Mouse (Mus musculus): ENCODE data around the gene Grhl3. TPM values are rescaled to one million over a fixed set of nuclear protein-coding genes. Genes with fewer than 3 reads are reported as not detected.
A peak's percentile ranks its signal among the peaks of the same experiment; 100 is the strongest.

Gene Grhl3
- polyA plus RNA-seq, 1 experiment = 0.69 TPM

DNA sequence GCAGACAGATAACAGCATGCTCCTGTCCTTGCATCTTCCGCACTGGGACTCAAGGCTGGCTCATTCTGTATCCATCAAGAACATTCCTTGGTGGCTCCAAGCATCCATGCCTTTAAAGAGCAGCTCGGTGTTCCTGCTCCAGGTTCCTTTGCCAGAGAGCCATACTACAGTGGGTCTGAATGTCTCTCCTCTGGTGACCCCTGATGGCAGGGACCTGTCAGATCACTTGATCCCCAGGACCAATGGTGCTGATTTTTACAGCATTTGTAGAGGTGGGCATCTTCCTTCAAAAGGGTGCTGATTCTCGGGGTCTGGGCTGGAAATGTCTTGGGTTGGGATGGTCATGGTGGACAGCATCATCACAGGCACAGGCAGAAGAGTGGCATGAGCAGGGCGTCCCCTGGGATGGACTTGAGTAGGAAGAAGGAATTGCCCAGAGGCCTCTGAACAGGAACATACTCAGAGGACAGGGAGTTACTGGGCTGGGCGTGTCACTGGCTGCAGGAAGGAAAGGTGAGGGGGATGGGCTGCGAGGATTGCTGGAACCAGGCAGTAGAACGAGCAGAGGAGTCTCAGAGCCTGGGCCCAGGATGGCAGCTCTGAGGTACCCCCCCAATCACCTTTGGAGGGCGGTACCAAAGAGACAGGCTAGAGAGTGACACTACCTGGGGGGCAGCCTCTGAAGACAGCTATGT lies 18.3 kb upstream of the Grhl3 start:
- Histone ChIP-seq H3K27ac (ENCODE audit: control insufficient read depth, insufficient read depth, low read depth, low read length) (no peak overlapping the region), H3K36me3 (ENCODE audit: control insufficient read depth, insufficient read depth, low read length) (no peaks in the 10 kb centered on the region), H3K27me3 (ENCODE audit: control insufficient read depth, insufficient read depth, low read length) (no peaks in the 10 kb centered on the region), H3K4me3 (ENCODE audit: control insufficient read depth, low read depth, low read length) (no peak overlapping the region), H3K4me1 (ENCODE audit: control insufficient read depth, insufficient read depth, low read length) (no peaks in the 10 kb centered on the region)
- TF ChIP-seq CTCF (IDR thresholded peaks at IDR 0.05; ENCODE audit: control insufficient read depth, insufficient read depth, insufficient replicate concordance, low read depth, low read length) (no peak), POLR2A (IDR thresholded peaks at IDR 0.05; ENCODE audit: control insufficient read depth, low read depth, low read length) (no peak)

DNA sequence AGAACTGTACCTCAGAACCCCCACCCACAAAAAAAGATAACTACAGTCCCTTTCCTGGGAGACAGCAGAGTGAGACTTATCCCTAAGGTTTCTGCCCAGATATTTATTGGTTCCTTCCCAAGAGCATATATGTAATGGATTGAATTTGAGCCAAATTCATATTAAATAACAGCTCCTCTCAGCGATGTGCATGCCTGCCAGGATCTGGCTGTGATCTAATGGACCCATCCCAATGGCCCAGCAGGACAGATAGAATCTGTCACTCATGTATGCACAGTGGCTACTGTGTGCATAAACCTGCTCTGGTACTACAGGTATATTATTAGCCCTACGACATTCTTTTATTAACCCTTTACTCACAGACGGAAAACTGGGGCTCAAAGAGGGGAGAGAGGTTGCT lies 17.7 kb upstream of the Grhl3 start:
- no peak overlapping the region for H3K4me3 ChIP-seq (ENCODE audit: control insufficient read depth, low read depth, low read length)
- H3K36me3 ChIP-seq (ENCODE audit: control insufficient read depth, insufficient read depth, low read length) = no peaks in the 10 kb centered on the region
- no peak for TF ChIP-seq CTCF (IDR thresholded peaks at IDR 0.05; ENCODE audit: control insufficient read depth, insufficient read depth, insufficient replicate concordance, low read depth, low read length)
- TF ChIP-seq POLR2A (IDR thresholded peaks at IDR 0.05; ENCODE audit: control insufficient read depth, low read depth, low read length) = no peak
- no peak overlapping the region for H3K27ac ChIP-seq (ENCODE audit: control insufficient read depth, insufficient read depth, low read depth, low read length)
- H3K4me1 ChIP-seq (ENCODE audit: control insufficient read depth, insufficient read depth, low read length) = no peaks in the 10 kb centered on the region
- no peaks in the 10 kb centered on the region for H3K27me3 ChIP-seq (ENCODE audit: control insufficient read depth, insufficient read depth, low read length)

DNA sequence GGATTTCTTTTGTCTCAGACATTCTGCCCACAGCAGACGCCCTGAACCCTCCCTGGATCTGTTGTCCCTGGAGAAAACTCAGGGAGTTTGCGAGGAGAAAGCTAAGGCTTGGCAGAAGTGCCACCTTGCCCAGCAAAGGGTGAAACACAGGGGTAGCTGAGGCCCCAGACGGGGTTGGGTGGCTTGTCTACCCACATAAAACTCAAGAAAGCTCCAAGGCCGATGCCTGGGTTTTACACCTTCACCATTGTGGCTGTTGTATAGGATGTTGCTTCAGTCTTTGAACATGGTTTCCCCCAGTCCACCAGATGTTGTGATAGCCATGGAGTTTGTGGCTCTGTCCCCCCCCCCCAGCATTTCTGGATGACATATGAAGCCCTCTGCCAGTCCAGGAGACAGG lies 11.4 kb upstream of the Grhl3 start:
- no peaks in the 10 kb centered on the region for H3K27me3 ChIP-seq (ENCODE audit: control insufficient read depth, insufficient read depth, low read length)
- H3K27ac ChIP-seq (ENCODE audit: control insufficient read depth, insufficient read depth, low read depth, low read length) = no peak overlapping the region
- H3K4me1 ChIP-seq (ENCODE audit: control insufficient read depth, insufficient read depth, low read length) = no peaks in the 10 kb centered on the region
- TF ChIP-seq POLR2A (IDR thresholded peaks at IDR 0.05; ENCODE audit: control insufficient read depth, low read depth, low read length) (no peak), CTCF (IDR thresholded peaks at IDR 0.05; ENCODE audit: control insufficient read depth, insufficient read depth, insufficient replicate concordance, low read depth, low read length) (no peak)
- no peaks in the 10 kb centered on the region for H3K36me3 ChIP-seq (ENCODE audit: control insufficient read depth, insufficient read depth, low read length)
- no peak overlapping the region for H3K4me3 ChIP-seq (ENCODE audit: control insufficient read depth, low read depth, low read length)

DNA sequence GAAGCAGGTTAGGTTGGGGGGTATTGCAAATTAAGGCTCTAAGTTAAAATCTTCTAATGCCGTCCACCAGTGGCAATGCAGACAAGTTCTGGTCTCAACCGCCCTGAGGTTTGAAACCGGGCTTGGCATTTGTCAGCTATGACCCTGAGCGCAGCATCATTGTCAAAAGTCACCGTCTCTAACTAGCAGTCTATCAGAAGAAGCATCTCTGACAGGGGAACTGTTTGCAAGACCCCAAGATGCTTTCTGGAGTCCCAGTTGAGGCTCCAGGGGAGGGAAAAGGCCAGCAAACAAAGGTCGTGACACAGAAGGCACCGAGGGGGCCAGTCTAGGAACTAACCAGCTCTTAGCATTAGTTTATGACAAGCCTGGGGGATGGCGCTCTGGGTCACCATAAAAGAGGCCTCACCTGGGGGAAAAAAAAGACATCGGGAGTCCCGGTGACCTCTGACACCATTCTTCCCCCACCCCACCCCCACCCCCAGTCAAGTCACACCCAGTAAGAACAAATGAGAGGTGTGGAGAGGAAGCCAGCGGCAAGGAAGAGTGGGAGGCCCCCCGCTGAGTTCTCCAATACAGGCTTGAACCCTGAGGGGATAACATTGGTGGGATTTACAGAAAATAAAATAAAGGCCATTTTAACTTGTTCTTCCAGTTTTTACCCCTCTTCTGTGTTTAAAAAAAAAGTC lies 7.9 kb upstream of the Grhl3 start:
- Histone ChIP-seq H3K27me3 (ENCODE audit: control insufficient read depth, insufficient read depth, low read length) (no peaks in the 10 kb centered on the region), H3K4me3 (ENCODE audit: control insufficient read depth, low read depth, low read length) (no peak overlapping the region), H3K36me3 (ENCODE audit: control insufficient read depth, insufficient read depth, low read length) (no peaks in the 10 kb centered on the region), H3K4me1 (ENCODE audit: control insufficient read depth, insufficient read depth, low read length) (no peaks in the 10 kb centered on the region), H3K27ac (ENCODE audit: control insufficient read depth, insufficient read depth, low read depth, low read length) (no peak overlapping the region)
- TF ChIP-seq CTCF (IDR thresholded peaks at IDR 0.05; ENCODE audit: control insufficient read depth, insufficient read depth, insufficient replicate concordance, low read depth, low read length) (no peak), POLR2A (IDR thresholded peaks at IDR 0.05; ENCODE audit: control insufficient read depth, low read depth, low read length) (no peak)

DNA sequence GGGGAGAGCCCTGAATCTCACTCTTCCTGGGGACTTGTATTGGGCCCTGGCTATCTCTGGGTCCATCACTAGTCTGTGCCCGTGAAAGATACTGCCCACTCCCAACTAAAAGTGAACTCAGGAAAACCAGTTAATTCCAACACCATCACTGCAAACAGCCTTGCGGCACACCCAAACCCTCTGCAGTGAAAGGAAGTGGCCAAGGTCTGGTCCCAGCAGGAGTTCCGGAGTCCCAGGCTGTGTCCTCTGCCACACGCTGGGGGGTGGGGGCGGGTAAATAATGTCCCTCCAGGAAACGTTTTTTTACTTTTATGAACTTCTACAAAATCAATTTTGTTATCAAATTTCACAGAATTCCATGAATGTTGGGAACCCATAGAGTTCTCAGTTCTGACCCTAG lies 6.3 kb upstream of the Grhl3 start:
- Histone ChIP-seq H3K4me1 (ENCODE audit: control insufficient read depth, insufficient read depth, low read length) (no peaks in the 10 kb centered on the region), H3K4me3 (ENCODE audit: control insufficient read depth, low read depth, low read length) (no peak overlapping the region), H3K27me3 (ENCODE audit: control insufficient read depth, insufficient read depth, low read length) (no peaks in the 10 kb centered on the region), H3K27ac (ENCODE audit: control insufficient read depth, insufficient read depth, low read depth, low read length) (no peak overlapping the region), H3K36me3 (ENCODE audit: control insufficient read depth, insufficient read depth, low read length) (no peaks in the 10 kb centered on the region)
- no peak for TF ChIP-seq CTCF (IDR thresholded peaks at IDR 0.05; ENCODE audit: control insufficient read depth, insufficient read depth, insufficient replicate concordance, low read depth, low read length)

DNA sequence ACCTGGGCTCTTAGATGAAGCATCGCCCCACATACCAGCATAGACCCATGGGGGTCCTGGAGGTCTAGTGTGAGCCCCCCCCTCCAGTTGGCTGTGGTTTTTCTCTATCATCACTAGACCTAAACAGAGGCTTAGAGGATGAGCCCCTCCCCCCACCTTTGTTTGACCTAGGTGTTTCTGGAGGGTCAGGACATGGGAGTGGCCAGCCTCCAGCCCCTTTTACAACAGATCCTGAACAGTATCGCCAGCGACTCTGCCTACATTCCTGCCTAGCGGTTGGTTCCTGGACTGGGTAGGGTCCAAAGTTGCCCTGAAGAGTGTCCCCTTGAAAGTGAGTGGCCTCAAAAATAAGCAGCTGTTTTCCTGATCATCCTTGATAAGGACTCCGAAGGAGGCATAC lies 5.1 kb upstream of the Grhl3 start:
- Histone ChIP-seq H3K27ac (ENCODE audit: control insufficient read depth, insufficient read depth, low read depth, low read length) (no peak overlapping the region), H3K4me1 (ENCODE audit: control insufficient read depth, insufficient read depth, low read length) (peaks cover 2% of the 10 kb centered on the region), H3K27me3 (ENCODE audit: control insufficient read depth, insufficient read depth, low read length) (no peaks in the 10 kb centered on the region), H3K36me3 (ENCODE audit: control insufficient read depth, insufficient read depth, low read length) (no peaks in the 10 kb centered on the region), H3K4me3 (ENCODE audit: control insufficient read depth, low read depth, low read length) (peak overlapping the region; percentile 15; the same call in 1 of the 2 replicates)
- TF ChIP-seq POLR2A (IDR thresholded peaks at IDR 0.05; ENCODE audit: control insufficient read depth, low read depth, low read length) (no peak), CTCF (IDR thresholded peaks at IDR 0.05; ENCODE audit: control insufficient read depth, insufficient read depth, insufficient replicate concordance, low read depth, low read length) (no peak)

DNA sequence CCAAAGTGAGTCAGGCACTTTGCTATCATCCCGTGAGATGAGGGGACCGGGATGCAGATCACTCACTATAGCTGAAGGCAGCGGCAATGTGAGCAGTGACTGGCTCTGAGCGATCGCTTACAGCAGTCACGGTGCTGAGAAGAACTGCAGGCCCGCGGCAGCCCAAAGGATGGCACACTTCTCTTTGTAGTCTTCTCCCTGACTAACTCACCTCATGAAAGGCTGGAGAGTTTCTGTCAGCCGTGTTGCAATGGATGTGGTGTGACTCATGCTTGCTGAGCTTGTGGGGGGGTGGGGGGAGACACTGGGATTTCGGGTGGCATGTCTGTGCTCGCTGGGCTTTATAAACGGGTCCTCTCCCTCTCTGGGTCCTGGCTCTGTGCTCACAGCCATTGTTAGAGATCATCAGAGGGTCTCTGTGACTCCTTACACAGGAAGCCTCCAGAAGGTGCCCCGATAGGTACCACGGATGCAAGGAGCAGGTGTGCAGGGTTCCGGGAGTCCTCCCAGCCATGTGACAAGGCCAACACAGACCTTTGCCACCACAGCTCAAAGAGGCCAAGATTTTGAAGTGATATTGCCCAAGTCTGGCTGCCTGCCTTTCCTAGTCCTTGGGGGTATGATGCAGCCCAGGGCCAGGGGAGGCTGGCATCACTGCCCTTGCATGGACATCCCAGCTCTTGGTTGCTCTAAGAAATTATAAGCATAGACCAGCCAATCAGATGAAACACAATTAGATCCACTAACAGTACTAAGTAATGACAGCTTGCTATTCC lies 2.1 kb upstream of the Grhl3 start:
- Histone ChIP-seq H3K4me3 (ENCODE audit: control insufficient read depth, low read depth, low read length) (no peak overlapping the region), H3K27ac (ENCODE audit: control insufficient read depth, insufficient read depth, low read depth, low read length) (no peak overlapping the region), H3K4me1 (ENCODE audit: control insufficient read depth, insufficient read depth, low read length) (peaks cover 11% of the 10 kb centered on the region), H3K27me3 (ENCODE audit: control insufficient read depth, insufficient read depth, low read length) (no peaks in the 10 kb centered on the region), H3K36me3 (ENCODE audit: control insufficient read depth, insufficient read depth, low read length) (no peaks in the 10 kb centered on the region)
- no peak for TF ChIP-seq POLR2A (IDR thresholded peaks at IDR 0.05; ENCODE audit: control insufficient read depth, low read depth, low read length)
- no peak for TF ChIP-seq CTCF (IDR thresholded peaks at IDR 0.05; ENCODE audit: control insufficient read depth, insufficient read depth, insufficient replicate concordance, low read depth, low read length)

Measured in testis, adult 2 months (tissue).